Mouse (Mus musculus) thymus, postnatal 25 days (tissue): ENCODE measurements around the gene Sorcs3.

ENCODE experiments used
- DNase-seq: peaks from one replicate; pipeline ENCODE4 v3.0.0; 2022

Sorcs3 gene

GRCm38 (mm10) chr19:48391551-48391950 is 185.7 kb downstream of the Sorcs3 start:
- no peak for DNase-seq

DNA sequence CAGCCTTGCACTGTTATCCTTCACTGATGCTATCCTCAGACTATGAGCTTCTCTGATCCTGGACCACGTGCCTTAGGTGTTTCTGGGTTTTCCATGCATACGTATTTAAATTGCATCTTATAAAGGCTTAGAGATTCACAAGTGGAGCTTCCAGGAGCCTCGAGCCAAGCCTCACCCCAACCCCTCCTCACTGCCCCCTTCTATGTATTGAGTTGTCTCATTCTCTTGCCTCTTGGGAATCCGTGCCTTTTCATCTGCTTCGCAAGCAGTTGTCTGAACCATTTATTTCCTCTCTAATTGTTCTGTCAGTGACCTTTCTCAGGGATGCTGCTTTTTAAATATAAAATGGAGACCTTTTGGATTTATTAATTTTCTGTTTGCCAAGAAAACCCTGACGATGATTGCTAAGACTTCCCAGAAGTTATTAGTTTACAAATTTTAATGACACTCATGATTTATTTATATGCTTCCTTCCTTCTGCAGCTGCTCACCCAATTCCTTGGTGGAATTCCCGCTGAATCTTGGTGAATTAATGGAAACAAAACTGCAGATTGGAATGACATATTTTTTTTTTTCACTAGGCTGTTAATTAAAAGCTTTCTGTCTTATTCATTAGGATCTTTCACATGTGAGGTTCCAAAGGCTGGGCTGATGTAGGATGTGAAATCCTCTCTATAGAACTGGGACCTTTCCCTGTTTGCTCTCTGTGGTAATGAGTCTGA is 199.1 kb downstream of the Sorcs3 start:
- DNase-seq: no peak

DNA sequence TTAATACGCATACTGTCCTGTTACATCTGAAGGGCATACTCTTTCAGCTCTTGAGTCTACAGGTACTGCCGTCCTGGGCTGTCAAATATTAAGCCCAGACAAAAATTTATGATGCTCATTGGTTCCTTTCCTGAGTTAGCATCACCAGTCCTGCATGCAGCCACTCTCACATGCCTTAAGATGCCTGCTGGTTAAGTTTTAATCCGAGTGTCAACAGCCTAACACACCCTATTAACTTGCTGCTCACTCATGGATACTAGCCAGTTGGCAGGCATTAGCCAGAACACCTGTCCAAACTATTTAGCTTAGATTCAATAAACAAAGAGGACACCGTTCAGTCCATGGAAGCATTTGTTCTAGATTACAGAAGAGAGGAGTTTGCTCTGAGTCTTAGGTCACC is 202.4 kb downstream of the Sorcs3 start:
- DNase-seq: no peak

- no peak for DNase-seq
Measured at GRCm38 (mm10) chr19:48411332-48411731, 205.5 kb downstream of the Sorcs3 start.

DNA sequence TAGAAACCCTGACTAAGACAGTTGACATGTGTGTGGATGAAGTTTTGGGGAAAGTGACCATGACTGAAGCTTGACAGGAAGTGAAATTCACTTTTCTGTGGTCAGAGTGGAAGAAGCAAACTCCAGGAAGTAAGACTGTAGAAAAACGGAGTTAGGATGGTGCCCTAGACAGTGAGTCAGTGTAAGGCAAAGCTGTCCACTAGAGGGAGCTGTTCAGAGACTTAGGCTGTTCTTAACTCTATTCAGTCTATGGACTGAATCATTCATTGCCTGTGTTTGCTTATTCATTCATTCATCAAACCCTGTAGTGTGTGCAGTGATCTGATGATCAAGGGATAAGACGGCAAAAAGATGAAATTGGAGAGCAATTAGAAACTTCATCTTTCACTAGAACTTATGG is 208.0 kb downstream of the Sorcs3 start:
- DNase-seq: no peak

DNA sequence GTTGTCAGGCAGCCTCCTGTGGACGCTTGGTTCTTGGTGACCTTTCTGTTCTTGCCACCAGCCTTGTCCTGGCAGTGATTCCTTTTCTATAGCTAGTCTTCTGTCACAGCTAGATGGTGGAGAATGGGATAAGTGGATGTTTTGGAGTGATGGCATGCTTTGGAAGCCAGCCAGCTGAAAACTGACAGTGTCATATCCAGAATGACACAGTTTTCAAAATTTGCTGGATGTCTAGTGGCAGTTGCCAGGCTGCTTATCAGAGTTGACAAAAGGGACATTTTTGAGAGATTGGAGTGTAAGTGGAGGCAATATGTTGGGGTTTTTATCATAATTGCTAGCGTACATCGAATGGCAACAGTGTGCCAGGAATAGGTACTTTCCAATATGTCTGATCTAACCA is 212.5 kb downstream of the Sorcs3 start:
- no peak for DNase-seq

DNA sequence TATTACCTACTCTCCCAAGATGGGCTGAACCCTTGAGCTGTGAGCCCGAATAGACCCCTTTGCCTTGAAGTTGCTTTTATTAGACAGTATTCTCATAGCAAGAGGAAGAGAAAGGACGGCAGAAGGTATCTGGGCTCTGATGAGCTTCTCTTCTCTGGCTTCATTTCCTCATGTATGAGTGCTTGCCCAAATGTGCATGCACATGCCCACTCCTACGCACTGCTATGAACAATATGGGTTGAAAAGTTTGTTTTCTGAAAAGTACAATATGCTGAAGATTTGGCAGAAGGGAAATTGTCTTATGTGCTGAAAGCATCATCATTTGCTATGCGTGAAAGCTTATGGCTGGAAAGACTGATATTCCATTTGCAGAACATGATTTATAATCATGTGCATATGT is 223.4 kb downstream of the Sorcs3 start:
- DNase-seq: no peak

- DNase-seq: no peak
Measured at GRCm38 (mm10) chr19:48429755-48430154, 223.9 kb downstream of the Sorcs3 start.

- DNase-seq: no peak
Measured at GRCm38 (mm10) chr19:48430328-48430727, 224.5 kb downstream of the Sorcs3 start.

DNA sequence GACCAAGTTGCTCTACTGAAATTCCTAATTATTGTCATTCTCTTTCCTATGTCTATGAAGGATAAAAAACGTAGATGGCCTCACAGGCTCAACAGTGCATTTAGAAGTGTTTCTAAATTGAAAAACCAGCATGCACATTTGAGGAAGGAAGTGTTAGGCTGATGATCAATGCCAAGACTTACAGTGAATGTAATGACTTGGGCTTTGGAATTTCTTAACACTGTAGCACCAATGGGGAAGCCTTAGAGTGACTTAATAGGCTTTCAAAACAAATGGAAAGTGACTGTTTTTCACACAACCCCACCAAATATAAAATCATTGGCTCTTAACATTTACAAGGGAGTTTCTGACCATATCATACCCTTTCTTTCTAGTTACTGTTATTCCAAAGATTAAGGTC is 232.6 kb downstream of the Sorcs3 start:
- DNase-seq: no peak

- no peak for DNase-seq
Measured at GRCm38 (mm10) chr19:48461141-48461540, 255.3 kb downstream of the Sorcs3 start.

DNA sequence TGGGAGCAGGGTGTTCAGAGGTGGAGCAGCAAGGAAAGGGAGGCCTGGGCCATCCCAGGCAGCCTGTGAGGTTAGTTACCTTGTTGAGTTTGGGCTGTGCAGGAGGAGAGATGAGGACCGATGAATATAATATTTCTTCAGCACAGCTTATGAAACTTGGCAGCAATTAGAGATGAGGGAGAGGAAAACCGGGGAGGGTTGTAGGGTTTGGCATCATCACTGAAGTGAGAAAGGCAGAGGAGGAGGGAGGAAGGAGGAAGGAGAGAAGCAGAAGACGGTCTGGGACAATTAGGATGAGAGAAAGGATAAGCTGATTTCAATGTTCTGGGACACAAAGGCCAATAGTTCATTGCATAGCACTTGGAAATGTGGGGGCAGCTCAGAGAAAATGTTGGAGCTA is 256.6 kb downstream of the Sorcs3 start:
- DNase-seq: no peak

- DNase-seq: no peak
Measured at GRCm38 (mm10) chr19:48463494-48463893, 257.7 kb downstream of the Sorcs3 start.

DNA sequence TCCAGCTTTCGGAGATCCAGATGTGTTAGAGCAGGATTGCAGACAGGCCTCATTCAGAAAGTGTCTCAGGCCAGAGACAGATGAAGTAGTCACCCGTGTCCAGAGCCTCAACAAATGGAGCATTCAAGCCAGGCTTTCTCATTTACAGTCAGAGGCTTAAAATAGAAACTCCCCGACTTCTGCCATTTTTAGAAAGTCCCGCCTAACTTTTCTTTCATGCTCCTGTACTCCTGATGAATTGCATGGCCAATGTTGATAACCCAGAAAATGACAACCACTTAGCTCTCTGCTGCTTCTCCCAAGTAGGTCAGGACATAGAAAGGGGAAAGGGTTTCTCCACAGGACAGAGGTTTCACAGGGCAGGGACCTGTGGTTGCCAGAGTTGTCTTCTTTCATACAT is 261.6 kb downstream of the Sorcs3 start:
- DNase-seq: no peak

- DNase-seq: no peak
Measured at GRCm38 (mm10) chr19:48469791-48470410, 264.1 kb downstream of the Sorcs3 start.

DNA sequence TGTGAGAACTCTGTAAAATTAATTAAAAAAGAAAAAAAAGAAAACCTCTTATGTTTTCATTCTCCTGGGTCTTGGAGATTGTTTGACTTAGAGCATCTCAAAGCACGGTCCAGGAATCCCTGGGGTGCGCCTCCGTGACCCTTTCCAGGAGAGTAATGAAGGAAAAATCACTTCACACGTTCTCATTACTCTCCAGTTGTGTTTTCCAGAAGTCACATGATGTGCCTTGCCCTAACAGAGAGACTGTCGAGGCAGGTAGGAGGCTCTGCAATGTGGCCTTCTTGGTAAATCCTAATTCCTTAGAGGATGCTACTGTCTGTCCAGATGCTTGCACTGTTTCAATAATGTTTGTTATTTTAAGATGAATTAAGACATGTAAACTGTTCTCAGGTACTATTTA is 266.1 kb downstream of the Sorcs3 start:
- DNase-seq: no peak

GRCm38 (mm10) chr19:48475784-48476410 is 270.1 kb downstream of the Sorcs3 start:
- no peak for DNase-seq

- DNase-seq: no peak
Measured at GRCm38 (mm10) chr19:48478864-48479263, 273.0 kb downstream of the Sorcs3 start.

DNA sequence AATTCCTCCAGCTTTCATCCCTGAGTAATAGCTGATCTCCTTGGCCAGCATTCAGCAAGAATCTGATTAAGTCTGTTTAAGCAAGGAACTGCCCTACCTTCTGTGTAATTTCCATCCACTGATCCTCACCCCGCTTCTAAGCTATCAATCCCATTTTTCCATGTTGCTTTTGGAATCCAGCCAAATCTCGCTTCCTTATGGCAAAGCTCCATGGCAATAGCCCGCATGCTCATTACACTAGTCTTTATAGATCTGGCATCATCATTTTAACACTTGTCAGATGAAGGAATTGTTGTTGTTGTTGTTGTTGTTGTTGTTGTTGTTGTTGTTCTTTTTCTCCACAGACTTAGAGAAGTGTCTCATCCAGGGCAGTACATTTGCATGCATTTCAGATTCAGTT is 277.1 kb downstream of the Sorcs3 start:
- no peak for DNase-seq

- no peak for DNase-seq
Measured at GRCm38 (mm10) chr19:48491111-48491510, 285.3 kb downstream of the Sorcs3 start.

- no peak for DNase-seq
Measured at GRCm38 (mm10) chr19:48503896-48504620, 298.2 kb downstream of the Sorcs3 start.

DNA sequence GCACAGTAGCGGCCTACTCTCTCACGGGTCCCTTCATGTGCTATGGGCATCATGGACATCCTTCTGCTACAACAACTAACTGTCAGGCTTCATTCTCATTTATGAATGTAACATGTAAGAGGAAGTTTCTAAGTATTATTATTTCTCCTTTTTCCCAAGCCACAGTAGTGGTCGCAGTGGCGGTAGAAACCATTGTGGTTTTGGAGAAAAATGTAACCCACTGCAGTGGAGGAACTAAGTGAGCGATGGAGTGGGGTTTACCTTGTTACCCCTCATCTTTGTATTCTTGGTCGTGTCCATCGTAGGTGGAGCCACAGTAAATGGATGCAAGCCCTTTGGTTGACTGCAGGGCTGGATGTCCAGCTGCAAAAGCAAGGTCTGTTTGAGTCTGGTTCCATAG is 318.0 kb downstream of the Sorcs3 start:
- no peak for DNase-seq

- DNase-seq: no peak
Measured at GRCm38 (mm10) chr19:48524527-48525214, 318.8 kb downstream of the Sorcs3 start.
